Mouse (Mus musculus) right cerebral cortex, adult 2 months (tissue): ENCODE results near the gene Ins2.

ENCODE experiments used
- DNase-seq, 2 experiments: peaks; one replicate each; pipeline ENCODE4 v3.0.0; 2021 to 2022; ENCODE audit warnings: low spot score in 2 of 2

The Ins2 gene

DNA sequence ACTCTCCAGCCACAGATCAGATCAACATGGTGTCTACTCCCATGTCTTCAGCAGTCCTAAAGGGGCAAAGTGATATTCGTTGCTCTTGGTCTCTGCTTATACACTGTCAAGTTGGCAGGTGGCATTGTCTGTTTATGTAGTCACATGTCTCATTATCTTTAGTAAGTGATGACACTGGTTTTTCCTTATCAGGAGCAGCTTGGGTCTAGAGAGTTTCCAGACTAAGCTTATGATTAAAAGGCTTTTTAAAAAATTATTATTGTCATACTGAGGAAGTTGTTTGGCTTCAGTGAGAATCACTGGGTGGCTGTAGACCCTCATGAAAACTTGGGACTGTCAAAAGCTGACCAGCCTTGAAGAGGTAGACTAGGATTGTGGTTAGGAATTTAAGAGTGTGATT is at the start of gene Ins2:
TSS of gene Ins2 (minus strand) at position 101 of the 400 bp plus-strand sequence.
- DNase-seq: no peak

DNA sequence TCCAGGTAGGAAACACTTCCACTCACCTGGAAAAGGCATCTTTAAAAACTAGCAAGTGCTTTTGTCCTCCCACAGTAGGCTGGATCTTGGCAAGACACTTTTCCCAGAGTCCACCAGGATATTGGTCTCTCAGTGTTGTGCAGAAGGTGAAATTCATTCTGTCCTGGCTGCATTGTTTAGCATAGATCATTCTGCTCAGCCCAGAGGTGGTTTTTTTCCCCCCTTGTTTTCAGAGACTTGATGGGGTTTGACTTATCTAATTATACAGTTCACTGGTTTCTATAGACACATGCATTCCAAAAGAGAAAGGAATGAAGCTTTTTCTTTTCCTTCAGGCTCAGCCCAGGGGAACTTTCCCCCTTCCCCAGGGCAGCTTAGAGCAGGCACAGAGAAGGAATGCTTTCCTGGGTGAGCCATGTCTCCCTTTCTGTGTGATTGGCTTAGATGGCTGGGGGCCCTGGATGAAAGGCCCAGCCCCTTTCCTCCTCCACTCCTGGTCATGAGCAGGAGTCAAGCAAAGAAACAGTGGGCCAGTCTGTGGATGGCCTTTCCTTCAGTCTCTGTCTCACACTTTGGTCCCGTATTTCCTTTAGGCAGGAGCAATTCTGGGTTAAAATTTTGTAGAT is 49.6 kb upstream of the Ins2 start:
- DNase-seq: no peak

DNA sequence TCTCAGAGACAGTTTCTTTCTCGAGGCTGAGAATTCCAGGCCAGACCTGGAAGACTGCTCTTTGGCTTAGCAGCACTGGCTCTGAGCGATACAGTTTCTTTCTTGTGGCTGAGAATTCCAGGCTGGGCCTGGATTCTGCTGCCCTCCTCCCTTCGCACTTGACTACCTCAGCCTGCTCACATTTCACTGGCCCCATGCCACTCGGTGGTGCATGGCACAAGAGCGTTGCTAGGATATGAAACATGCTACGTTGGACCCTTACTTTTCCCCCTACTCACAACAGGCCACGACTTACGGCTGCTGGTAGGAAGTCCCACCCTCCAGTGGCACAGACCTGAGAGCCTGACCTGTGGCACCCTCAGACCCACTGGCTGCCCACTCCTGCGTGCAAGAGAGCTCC is 46.5 kb upstream of the Ins2 start:
- no peak for DNase-seq

DNA sequence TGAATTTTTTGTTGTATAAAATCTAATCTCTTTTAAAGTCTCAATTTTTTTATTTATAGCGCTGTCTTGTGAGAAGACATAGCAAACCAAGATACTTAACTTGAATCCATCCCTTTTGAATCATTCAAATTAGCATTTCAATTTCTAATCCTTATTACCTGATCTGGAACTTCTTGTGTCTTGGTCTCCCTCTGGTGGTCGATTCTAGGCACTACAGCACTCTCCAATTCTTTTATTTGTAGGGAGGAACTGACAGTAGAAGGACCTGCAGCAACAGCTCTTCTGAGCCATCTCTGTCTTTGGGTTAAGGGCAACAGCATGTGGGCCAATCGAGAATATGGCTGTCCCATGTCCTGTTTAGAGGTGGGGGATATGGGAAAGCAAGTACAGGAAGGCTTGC is 5.4 kb downstream of the Ins2 start:
- DNase-seq: peak; percentile 29 to 32

DNA sequence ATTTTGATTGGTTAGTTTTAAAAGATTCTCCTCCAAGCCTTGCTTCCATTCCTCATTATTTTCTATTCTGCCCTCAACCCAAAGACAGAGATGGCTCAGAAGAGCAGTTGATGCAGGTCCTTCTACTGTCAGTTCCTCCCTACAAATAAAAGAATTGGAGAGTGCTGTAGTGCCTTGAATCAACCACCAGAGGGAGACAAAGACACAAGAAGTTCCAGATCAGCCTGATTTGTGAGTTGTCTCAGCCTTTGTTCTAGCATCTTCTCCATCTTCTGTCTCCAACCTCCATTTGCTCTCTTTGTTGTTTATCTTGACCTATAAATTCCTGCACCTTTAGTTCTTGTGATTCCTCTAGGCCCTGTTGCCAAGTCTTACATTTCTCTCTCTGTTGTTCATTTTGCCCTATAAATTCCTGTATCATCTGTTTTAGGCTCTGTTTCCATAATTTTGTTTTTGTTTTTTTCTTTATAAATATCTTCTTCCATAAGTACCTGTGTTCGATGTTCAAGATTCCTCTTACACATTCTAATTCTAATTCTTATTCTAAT is 6.2 kb downstream of the Ins2 start:
- DNase-seq: peak; percentile 45 to 48

DNA sequence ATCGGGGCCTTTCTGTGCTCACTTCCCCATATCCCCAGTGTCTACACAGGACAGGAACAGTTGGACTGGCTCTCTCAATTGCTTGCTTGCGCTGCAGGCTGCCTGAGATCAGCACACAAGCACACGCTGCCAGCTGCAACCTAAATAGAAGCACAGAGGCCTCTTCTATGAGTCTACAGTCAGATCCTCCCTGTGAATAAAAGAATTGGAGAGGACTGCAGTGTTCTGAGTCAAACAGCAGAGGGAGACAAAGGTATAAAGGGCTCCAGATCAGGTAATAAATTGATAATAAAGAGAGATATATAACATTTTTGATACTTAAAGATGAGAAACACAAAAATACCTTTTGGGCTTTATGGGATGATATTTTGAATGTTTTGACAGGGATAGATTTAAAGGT is 17.2 kb downstream of the Ins2 start:
- DNase-seq: peak; percentile 10 to 14

DNA sequence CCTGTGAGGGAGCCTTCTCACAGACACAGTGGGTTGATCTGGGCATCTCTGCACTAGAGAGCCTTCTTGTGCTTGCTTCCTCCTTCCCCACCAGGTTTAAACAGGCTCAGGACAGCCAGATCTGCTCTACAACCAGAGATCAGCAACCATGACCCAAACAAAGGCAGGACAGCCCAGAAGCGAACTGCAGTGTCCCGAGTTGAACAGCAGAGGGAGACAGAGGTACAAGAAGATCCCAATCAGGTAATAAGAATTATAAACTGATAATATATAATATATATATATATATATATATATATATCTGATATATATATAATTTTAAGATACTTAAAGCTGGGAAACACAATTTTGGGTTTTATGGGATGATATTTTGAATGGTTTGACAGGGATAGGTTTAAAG is 22.5 kb downstream of the Ins2 start:
- peak; percentile 7 to 15 for DNase-seq

DNA sequence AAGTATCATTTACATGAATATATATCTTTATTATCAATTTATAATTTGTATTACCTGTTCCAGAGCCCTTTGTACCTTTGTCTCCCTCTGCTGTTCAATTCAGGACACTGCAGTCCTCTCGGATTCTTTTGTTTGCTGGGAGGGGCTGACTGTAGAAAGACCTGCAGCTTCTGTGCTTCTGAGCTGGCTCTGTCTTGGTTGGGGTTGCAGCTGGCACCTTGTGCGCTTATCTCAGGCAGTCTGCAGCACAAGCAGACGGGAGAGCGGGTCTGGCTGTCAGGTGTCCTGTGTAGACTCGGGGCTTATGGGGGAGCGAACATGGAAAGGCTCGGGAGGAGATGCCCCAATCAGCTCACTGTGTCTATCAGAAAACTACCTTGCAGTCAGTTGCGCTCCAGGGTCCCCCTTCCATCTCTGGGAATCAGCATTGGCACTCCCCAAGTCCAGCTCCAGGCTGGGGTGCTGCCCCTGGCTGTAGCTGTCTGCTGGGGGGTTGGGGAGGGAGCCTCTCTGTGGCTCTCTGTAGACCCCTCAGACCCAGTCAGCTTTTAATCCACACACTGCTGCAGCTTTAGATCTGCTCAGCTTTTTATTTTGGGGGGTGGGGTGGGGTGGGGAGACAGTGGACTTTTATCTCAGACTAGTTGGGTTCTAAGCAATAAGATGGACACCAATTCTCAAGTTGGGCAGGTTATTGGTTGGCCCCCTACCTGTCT is 28.2 kb downstream of the Ins2 start:
- DNase-seq: peak; percentile 40 to 70

DNA sequence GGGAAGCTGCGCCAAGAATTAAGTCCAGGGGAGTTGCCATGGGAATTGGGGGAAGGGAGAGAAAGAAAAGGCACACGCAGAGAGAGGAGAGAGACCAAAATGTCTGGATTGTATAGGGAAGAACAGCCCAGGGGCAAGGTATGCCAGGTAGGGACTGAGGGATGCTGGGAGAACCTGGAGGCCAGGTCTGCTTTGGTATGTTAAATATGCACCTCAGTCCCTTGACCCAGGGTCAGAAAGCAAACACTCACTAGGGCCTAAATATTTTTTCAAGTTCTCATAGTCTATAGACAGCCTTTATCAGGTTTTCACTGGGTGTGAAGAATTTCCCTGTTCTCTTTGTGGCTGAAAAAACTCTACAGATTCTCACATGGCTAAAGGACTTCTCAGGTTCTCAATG is 36.3 kb downstream of the Ins2 start:
- DNase-seq: no peak

DNA sequence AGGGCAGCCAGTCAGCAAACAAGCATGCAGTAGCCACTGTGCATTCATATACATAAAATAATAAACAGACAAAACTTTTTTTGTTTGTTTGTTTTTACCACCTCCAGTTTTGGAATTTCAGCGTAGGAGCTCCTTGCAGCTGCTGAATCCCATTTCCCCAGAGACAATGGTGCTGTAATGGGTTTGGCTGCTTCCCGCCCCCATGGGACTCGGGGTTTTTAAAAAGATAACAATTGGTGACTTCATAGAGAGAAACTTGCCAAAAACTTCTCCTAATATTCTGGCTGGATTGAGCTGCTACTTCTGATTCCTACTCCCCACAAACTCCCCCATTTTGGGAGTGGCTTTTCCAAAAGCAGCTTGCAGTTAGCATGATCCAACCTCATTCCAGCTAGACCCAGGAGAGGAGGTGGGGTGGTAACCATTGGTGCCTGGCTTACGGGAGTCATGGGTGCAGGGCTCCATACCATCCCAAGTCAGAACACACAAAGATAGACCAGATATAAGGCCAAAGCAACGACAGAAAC is 43.8 kb downstream of the Ins2 start:
- no peak for DNase-seq

DNA sequence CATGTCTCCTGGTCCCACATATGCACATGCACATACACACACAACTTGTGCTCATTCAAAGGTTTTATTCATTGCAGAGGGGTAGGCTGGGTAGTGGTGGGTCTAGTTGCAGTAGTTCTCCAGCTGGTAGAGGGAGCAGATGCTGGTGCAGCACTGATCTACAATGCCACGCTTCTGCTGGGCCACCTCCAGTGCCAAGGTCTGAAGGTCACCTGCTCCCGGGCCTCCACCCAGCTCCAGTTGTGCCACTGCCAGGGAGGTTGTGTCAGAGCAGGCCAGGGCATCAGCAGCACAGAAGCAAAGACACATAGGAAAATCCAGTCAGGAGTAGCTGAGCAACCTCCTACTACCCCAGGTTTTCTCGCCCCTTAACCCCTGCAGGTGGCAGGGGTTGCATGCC is 64.6 kb downstream of the Ins2 start:
- DNase-seq: no peak

DNA sequence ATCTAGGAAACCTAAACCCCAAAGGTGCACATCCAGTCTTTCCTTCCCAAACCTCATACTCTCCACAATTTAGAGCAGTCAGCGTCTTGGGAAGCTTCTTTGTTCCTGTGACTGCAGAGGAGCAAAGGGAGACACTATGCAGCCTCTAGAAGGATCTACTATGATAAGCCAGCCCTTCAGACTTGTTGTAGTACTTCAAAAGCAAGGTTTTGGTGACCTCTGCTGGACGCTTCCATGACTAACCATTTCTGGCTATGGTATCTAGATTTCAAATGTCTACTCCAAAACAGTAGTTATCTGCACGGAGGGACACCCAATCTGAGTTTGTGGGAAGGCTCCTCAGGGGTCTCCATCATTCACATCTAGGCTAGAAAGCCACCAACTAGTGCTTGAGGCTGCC is 67.5 kb downstream of the Ins2 start:
- peak; percentile 77 to 82 for DNase-seq

DNA sequence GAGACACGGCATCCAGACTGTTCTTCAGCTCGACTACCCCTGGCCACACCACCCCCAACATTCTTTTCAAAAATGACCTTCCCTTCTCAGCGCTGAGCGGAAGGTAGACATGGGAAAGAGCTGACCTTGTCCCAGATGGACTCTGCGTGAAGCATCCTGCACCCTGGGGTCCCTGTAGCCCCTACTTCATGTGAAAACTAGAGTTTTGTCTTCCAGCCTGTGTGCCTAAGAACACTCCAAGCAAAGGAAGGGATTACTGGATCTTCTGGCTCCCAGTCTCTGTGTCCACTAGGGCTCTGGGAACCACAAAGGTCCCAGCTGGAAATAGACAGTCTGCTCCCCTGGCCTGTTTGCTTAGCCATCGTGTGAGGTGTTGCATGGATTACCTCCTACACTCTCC is 68.0 kb downstream of the Ins2 start:
- DNase-seq: no peak

DNA sequence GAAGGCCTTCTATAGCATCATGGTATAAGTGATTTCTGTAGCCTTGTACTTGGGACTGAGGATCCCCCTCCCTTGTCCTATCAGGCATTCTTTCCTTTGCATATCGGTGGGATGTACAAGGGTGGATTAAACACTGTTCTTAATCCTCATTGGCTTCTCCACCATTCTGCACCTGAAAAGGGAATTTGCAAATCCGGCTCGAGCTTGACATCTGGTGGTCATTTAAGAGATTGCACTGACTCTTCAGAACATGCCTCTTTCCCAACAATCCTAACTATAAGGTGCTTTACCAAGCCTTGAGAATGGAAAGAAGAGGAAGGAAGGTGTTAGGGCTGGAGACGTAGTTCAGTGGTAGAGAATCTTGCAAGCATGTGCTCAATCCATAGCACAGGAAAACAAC is 71.1 kb downstream of the Ins2 start:
- DNase-seq: peak; percentile 80 to 84

DNA sequence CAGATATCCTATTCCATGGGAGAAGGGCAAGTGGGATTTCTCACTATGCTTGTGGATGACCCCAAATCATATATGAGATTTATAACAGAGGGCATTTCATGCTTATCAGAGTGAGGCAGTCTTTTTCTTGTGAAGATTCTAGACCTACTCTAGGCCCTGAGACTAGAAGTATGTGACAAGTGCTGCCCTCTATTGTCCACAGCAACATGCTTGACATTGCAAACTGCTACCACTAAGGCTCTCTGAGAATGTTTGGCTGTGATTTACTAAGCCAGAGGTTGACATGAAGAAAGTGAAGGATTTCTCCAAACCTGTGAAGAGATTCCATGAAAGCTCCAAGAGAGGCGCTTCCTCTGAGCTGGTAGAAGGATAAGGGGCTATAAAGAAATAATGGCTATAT is 72.1 kb downstream of the Ins2 start:
- DNase-seq: no peak

DNA sequence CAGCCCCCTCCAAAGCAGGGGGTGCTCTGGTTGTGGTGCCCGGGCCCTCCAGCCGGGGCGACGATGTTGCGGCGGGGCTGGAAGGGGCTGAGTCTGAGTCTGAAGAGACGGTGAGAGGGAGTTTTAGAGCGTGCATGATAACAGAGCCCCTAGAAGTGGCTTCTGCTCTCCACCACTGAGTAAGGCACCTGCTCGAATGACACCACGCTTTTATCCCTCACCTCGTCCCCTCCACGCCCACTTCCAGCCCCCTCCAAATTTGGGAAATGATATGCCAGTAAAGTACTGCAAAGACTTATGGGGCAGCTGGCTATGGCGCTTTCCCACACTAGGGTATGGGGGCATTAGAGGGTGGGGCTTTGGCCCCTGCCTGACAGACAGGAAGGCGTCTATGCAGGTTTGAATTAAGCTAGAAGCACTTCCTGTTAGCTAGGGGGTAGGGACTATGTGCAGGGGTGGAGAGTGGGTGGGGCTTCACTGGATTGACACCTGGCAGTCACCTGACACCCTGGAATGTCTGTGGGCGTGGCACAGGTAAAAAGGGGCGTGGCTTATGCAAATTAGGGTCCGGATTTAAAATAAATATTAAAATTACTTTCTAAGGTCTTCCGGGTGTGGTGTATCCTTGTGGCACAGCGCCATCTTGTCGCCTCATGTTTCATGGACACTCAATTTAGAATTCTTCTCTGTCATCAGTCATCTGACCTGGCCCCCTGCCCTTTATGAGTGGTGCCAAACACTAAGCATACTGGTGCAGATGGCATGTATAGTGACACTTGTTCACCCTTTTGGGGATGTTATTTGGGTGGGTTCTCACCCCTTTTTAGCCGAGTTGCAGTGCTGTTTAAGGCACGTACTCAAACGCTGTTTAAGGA is 73.2 kb downstream of the Ins2 start, which contains the start of gene Gm49394:
TSS of gene Gm49394 (minus strand) at position 192 of the 875 bp plus-strand sequence.
- no peak for DNase-seq

DNA sequence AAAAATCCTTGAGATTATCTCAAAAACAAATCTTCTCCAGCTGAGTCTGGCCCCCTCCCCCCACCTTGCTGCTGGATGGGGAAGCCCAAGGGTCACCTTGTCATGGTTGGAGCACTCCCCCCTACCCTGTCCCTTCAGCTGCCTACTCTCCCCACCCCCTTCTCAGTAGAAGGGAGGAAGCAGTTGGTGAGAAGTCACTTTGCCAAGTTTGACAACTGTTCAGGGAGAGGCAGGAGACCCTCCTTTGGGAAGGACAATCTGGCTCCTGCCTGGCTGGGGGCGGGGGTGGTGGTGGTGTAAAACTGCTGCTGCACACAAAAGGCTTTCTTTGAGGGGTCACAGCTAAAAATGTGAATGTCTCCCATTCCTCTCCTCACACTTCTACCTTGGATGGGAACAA is 74.9 kb downstream of the Ins2 start:
- no peak for DNase-seq

DNA sequence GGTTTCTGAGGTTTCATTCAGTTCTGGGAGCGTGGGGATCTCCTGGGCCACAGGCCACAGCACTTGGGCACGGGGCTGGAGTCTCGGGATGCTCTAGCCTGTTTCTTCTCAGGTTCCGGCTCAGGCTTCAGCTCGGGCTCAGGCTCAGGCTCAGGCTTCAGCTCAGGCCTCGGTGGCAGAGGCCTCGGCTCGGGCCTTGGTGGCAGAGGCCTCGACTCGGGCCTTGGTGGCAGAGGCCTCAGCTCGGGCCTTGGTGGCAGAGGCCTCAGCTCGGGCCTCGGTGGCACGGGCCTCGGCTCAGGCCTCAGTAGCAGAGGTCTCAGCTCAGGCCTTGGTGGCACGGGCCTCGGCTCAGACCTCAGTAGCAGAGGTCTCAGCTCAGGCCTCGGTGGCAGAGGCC is 75.7 kb downstream of the Ins2 start:
- DNase-seq: no peak

DNA sequence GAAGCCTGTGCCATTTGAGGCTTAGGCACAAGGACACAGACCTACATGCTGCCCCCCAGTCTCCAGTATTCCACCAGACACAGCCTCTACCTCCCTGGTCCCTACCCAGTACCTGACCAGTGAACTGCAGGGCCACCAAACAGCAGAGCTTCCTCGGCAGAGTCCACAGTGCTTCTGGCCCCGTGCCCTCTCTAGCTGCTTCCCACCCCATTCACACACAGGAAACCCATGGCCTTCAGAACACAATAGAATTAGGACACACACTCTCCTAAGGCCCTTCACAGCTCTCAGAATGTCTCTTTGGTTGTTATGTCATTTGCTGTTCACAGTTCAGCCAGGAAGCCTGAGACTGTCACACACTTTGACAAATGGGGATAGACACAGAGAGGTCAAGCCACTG is 76.5 kb downstream of the Ins2 start, which contains the start of gene Igf2:
TSS of gene Igf2 (minus strand) at position 158 of the 400 bp plus-strand sequence.
- DNase-seq: no peak

DNA sequence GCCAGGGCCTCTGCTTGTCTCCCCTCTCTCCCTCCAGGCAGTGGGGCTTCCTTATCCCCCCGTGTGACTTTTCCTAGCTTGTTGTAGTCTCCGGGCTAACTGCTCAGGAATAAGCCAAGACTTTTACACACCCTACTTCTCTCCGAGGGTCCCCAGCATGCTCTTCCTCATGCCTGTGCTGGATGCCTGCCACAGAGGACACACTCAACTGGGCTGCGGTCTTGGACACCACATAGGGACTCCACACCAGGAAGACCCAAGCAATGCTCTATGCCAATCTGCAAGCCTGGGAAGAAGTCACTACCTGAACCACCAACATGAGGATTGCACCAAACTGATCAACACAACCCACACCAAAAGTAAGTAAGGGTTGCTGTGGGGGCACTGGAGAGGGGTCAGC is 77.1 kb downstream of the Ins2 start:
- no peak for DNase-seq

DNA sequence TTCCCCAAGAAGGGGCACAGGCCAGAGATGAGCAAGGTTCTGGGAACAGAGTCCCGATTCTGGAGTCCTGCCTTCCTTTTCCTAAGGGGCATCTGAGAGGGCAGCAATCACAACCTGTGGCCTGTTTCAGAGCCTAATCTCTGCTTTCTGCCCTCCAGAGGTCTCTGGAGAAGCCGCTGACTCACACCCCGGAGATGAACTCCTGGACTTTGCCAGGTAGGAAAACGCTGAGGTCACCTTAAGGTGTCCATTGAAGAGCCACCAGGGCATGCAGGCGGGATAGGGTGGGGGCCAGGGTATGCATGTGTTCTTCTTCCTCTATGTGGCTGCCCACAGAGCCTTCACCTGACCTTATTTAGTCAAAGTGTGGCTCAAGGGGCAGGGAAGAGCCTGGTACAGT is 77.8 kb downstream of the Ins2 start:
- no peak for DNase-seq

DNA sequence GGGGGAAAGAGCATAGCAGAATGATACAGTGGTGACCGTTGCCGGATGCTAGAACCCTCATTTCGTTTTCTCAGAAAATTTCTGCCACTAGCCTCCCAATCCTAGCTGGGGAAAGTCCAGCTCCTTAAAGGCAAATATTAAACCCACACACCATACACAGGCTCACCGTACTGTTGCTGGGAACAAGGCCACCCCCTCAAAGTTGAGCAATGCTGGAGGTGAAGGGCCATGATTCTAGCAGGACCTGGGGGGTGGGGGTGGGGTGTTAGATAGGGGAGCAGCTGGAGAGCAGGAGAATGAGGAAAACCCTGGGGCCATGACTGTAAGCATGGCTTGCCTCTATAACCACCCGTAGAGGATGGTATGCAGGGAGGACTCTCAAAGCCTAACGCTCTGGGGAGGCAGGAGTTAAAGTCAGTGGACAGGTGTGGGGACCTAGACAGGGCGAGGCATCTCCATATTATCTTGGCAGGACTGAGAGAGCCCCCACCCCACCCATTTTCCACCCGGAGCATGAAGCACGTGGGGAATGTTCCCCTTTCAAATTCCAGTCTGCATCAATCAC is 78.6 kb downstream of the Ins2 start:
- no peak for DNase-seq
